Mouse (Mus musculus) stomach, postnatal 0 days (tissue): ENCODE data around the gene Cst6.
A peak's percentile ranks its signal among the peaks of the same experiment; 100 is the strongest.

Experiments used
- CTCF ChIP-seq: IDR thresholded peaks from 2 replicates; pipeline ENCODE4 v1.5.1; 2016; ENCODE audit warnings: antibody characterized with exemption, low read depth, mild to moderate bottlenecking, moderate library complexity
- EP300 ChIP-seq: optimal IDR thresholded peaks from 2 replicates; pipeline ENCODE3; 2016; ENCODE audit warnings: antibody characterized with exemption

- peak; percentile 71 for TF ChIP-seq CTCF
- TF ChIP-seq EP300: no peak
Measured at GRCm38 (mm10) chr19:5348526-5349501, 560 bp downstream of the Cst6 start.
